Mouse (Mus musculus) cortical plate, adult 2 months (tissue): ENCODE data around the gene Tmeff2.

Experiments
- CTCF ChIP-seq: fragments of 200-500 bp; IDR thresholded peaks from 2 replicates; pipeline ENCODE4 v1.5.1; 2011; ENCODE audit warnings: mild to moderate bottlenecking, control low read depth, low read length; ENCODE audit not compliant: insufficient read depth; ENCODE audit errors: extremely low read depth
- POLR2A ChIP-seq: fragments of 200-500 bp; IDR thresholded peaks from 2 replicates; pipeline ENCODE4 v1.6.1; 2011; ENCODE audit warnings: mild to moderate bottlenecking, low read length, control low read depth; ENCODE audit not compliant: insufficient read depth; ENCODE audit errors: extremely low read depth

GRCm38 (mm10) chr1:50861515-50861914 is 38.9 kb upstream of the Tmeff2 start:
- TF ChIP-seq CTCF (no peak), POLR2A (no peak)
